Mouse (Mus musculus): ENCODE measurements at regions not wholly inside any gene's neighbourhood (a gene's known extent, or its start where the extent isn't known, plus 50 kb on each side); places are given as distances from the start of the nearest gene placed in this dataset.

DNA sequence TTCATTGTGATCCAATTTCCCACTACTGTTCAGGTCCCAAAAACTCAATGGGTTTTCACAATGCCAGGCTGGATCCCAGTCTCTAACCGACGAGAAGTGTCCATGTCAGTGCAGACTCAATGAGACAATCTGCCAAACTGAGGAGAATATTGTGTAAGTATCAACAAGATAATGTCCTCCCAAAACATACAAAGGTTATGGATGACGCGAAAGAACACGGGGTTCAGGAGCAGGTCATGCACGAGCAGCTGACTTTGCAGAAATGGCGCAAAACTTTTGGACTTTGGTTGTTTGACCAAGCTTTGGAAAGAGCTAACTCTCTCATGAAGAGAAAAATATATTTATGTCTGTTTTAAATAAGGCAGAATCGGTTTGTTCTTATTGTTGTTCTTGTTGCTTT lies 83.9 kb upstream of the Dpyd start:
- no peak for TF ChIP-seq CTCF (conservative IDR thresholded peaks at IDR 0.05; ENCODE audit: low read length)
- no peak for TF ChIP-seq NANOG (IDR thresholded peaks at IDR 0.05; ENCODE audit: borderline replicate concordance, low read length)
- TF ChIP-seq POU5F1 (IDR thresholded peaks at IDR 0.05; ENCODE audit: borderline replicate concordance, low read length) = no peak
- no peak overlapping the region for H3K4me3 ChIP-seq (replicated peaks; ENCODE audit: low read length)
- H3K27me3 ChIP-seq (ENCODE audit: insufficient read depth, low read length) = no peaks in the 10 kb centered on the region
- no peaks in the 10 kb centered on the region for H3K9me3 ChIP-seq (ENCODE audit: low read length)
- H3K36me3 ChIP-seq (ENCODE audit: insufficient read depth, low read length) = no peaks in the 10 kb centered on the region
- H3K4me1 ChIP-seq (replicated peaks; ENCODE audit: low read depth, low read length) = no peaks in the 10 kb centered on the region

DNA sequence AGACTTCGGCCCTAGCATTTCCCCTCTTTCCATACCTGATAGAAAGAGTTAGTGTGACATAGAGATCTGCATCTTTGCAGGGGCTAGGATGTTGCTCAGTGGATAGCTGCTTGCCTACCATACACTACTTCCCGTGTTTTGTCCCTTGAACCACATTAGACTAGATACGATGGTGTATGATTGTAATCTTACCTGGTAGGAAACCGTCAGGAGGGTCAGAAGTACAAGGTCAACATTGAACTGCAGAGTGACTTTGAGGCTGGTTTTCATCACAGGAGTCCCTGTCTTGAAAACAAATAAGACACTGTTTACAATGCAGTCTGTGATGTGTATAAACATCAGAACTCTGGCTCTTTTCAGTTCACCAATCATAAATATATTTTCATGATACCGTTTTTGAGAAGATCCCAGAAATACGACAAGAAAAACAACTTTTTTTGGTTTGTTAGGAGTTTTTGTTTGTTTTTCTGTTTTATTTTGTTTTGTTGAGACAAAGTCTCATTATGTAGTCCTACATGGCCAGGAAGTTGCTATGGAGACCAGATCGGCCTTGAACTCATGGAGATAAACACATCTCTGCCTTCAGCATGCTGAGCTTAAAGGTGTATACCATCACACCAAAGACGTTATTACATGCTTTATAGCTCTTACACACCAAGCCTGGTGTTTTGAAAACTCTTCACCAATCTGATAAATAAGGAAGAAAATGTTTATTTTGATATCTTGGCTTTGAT lies 81.2 kb upstream of the Dpyd start:
- no peak for TF ChIP-seq CTCF (conservative IDR thresholded peaks at IDR 0.05; ENCODE audit: low read length)
- no peak for TF ChIP-seq POU5F1 (IDR thresholded peaks at IDR 0.05; ENCODE audit: borderline replicate concordance, low read length)
- no peak for TF ChIP-seq NANOG (IDR thresholded peaks at IDR 0.05; ENCODE audit: borderline replicate concordance, low read length)
- no peak overlapping the region for H3K4me3 ChIP-seq (replicated peaks; ENCODE audit: low read length)
- H3K9me3 ChIP-seq (ENCODE audit: low read length) = no peaks in the 10 kb centered on the region
- H3K4me1 ChIP-seq (replicated peaks; ENCODE audit: low read depth, low read length) = no peaks in the 10 kb centered on the region
- no peaks in the 10 kb centered on the region for H3K36me3 ChIP-seq (ENCODE audit: insufficient read depth, low read length)
- H3K27me3 ChIP-seq (ENCODE audit: insufficient read depth, low read length) = no peaks in the 10 kb centered on the region

DNA sequence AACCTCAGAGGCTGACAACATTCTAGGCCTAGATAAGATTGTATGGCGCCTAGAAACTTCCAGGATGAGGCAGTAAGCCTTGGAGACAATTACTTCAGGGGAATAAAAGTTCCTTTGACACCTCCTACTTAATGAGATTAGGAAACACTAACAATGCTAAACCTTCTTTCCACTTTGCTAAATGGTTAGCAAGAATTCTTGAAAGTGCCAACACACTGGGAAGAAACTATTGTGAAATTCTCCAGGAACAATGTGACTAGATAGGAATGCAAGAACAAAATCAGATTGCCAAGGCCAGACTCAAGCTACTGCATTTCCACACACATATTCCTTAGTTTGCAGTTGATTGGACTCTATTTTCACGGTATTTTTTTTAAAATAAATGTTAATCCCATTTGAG lies 76.0 kb upstream of the Dpyd start:
- TF ChIP-seq NANOG (IDR thresholded peaks at IDR 0.05; ENCODE audit: borderline replicate concordance, low read length) (no peak), CTCF (conservative IDR thresholded peaks at IDR 0.05; ENCODE audit: low read length) (no peak), POU5F1 (IDR thresholded peaks at IDR 0.05; ENCODE audit: borderline replicate concordance, low read length) (no peak)
- no peaks in the 10 kb centered on the region for H3K27me3 ChIP-seq (ENCODE audit: insufficient read depth, low read length)
- H3K9me3 ChIP-seq (ENCODE audit: low read length) = no peaks in the 10 kb centered on the region
- no peaks in the 10 kb centered on the region for H3K4me1 ChIP-seq (replicated peaks; ENCODE audit: low read depth, low read length)
- no peaks in the 10 kb centered on the region for H3K36me3 ChIP-seq (ENCODE audit: insufficient read depth, low read length)
- no peak overlapping the region for H3K4me3 ChIP-seq (replicated peaks; ENCODE audit: low read length)

GRCm38 (mm10) chr3:118487408-118487807 lies 74.5 kb upstream of the Dpyd start:
- Histone ChIP-seq H3K4me3 (replicated peaks; ENCODE audit: low read length) (no peak overlapping the region), H3K36me3 (ENCODE audit: insufficient read depth, low read length) (no peaks in the 10 kb centered on the region), H3K4me1 (replicated peaks; ENCODE audit: low read depth, low read length) (no peaks in the 10 kb centered on the region), H3K9me3 (ENCODE audit: low read length) (no peaks in the 10 kb centered on the region), H3K27me3 (ENCODE audit: insufficient read depth, low read length) (no peaks in the 10 kb centered on the region)
- TF ChIP-seq NANOG (IDR thresholded peaks at IDR 0.05; ENCODE audit: borderline replicate concordance, low read length) (no peak), CTCF (conservative IDR thresholded peaks at IDR 0.05; ENCODE audit: low read length) (no peak), POU5F1 (IDR thresholded peaks at IDR 0.05; ENCODE audit: borderline replicate concordance, low read length) (no peak)

- H3K36me3 ChIP-seq (ENCODE audit: insufficient read depth, low read length) = no peaks in the 10 kb centered on the region
- H3K4me1 ChIP-seq (replicated peaks; ENCODE audit: low read depth, low read length) = peaks cover 3% of the 10 kb centered on the region; the same call in 1 of the 2 replicates
- no peaks in the 10 kb centered on the region for H3K9me3 ChIP-seq (ENCODE audit: low read length)
- H3K27me3 ChIP-seq (ENCODE audit: insufficient read depth, low read length) = no peaks in the 10 kb centered on the region
- TF ChIP-seq NANOG (IDR thresholded peaks at IDR 0.05; ENCODE audit: borderline replicate concordance, low read length) (no peak), CTCF (conservative IDR thresholded peaks at IDR 0.05; ENCODE audit: low read length) (no peak), POU5F1 (IDR thresholded peaks at IDR 0.05; ENCODE audit: borderline replicate concordance, low read length) (no peak)
- H3K4me3 ChIP-seq (replicated peaks; ENCODE audit: low read length) = no peak overlapping the region
Measured at GRCm38 (mm10) chr3:118491101-118491500, 70.8 kb upstream of the Dpyd start.

GRCm38 (mm10) chr3:118491871-118492270 lies 70.1 kb upstream of the Dpyd start:
- peaks cover 3% of the 10 kb centered on the region; the same call in 1 of the 2 replicates for H3K4me1 ChIP-seq (replicated peaks; ENCODE audit: low read depth, low read length)
- no peak for TF ChIP-seq CTCF (conservative IDR thresholded peaks at IDR 0.05; ENCODE audit: low read length)
- no peak for TF ChIP-seq NANOG (IDR thresholded peaks at IDR 0.05; ENCODE audit: borderline replicate concordance, low read length)
- no peak for TF ChIP-seq POU5F1 (IDR thresholded peaks at IDR 0.05; ENCODE audit: borderline replicate concordance, low read length)
- no peaks in the 10 kb centered on the region for H3K9me3 ChIP-seq (ENCODE audit: low read length)
- H3K27me3 ChIP-seq (ENCODE audit: insufficient read depth, low read length) = no peaks in the 10 kb centered on the region
- H3K4me3 ChIP-seq (replicated peaks; ENCODE audit: low read length) = no peak overlapping the region
- no peaks in the 10 kb centered on the region for H3K36me3 ChIP-seq (ENCODE audit: insufficient read depth, low read length)

- Histone ChIP-seq H3K4me3 (replicated peaks; ENCODE audit: low read length) (no peak overlapping the region), H3K27me3 (ENCODE audit: insufficient read depth, low read length) (no peaks in the 10 kb centered on the region), H3K36me3 (ENCODE audit: insufficient read depth, low read length) (no peaks in the 10 kb centered on the region), H3K9me3 (ENCODE audit: low read length) (no peaks in the 10 kb centered on the region), H3K4me1 (replicated peaks; ENCODE audit: low read depth, low read length) (peaks cover 3% of the 10 kb centered on the region; the same call in 1 of the 2 replicates)
- TF ChIP-seq POU5F1 (IDR thresholded peaks at IDR 0.05; ENCODE audit: borderline replicate concordance, low read length) = no peak
- no peak for TF ChIP-seq CTCF (conservative IDR thresholded peaks at IDR 0.05; ENCODE audit: low read length)
- TF ChIP-seq NANOG (IDR thresholded peaks at IDR 0.05; ENCODE audit: borderline replicate concordance, low read length) = no peak
Measured at GRCm38 (mm10) chr3:118494611-118495010, 67.3 kb upstream of the Dpyd start.

DNA sequence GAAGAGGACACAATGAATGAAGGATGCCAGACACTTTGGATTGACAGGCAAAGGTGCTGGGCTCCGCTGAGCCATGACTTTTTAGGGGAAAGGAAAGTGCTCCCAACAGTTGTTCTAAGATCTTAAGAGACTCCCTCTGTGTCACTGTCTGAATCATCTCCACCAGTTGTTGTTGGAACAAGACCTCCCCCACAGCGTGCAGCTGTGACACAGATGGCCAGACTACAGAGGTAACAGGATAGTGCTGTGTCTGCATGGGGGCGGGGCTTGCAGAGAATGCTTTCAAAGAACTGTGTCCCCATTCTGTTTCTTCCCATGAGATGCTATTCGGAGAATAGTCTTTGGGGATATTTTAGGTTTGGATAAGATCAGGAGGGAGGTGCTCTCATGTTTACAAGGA lies 61.7 kb upstream of the Dpyd start:
- H3K27me3 ChIP-seq (ENCODE audit: insufficient read depth, low read length) = no peaks in the 10 kb centered on the region
- no peaks in the 10 kb centered on the region; the same call in 1 of the 2 replicates for H3K9me3 ChIP-seq (ENCODE audit: low read length)
- H3K36me3 ChIP-seq (ENCODE audit: insufficient read depth, low read length) = no peaks in the 10 kb centered on the region
- H3K4me3 ChIP-seq (replicated peaks; ENCODE audit: low read length) = no peak overlapping the region
- H3K4me1 ChIP-seq (replicated peaks; ENCODE audit: low read depth, low read length) = no peaks in the 10 kb centered on the region
- no peak for TF ChIP-seq CTCF (conservative IDR thresholded peaks at IDR 0.05; ENCODE audit: low read length)
- TF ChIP-seq NANOG (IDR thresholded peaks at IDR 0.05; ENCODE audit: borderline replicate concordance, low read length) = no peak
- TF ChIP-seq POU5F1 (IDR thresholded peaks at IDR 0.05; ENCODE audit: borderline replicate concordance, low read length) = no peak

Data from E14TG2a.4 (cell line).